Mouse (Mus musculus) urinary bladder, postnatal 36 days (tissue): Measurements from ENCODE around the gene Spns2.

ENCODE experiments used
- DNase-seq, 2 experiments: peaks; one replicate each; pipeline ENCODE4 v3.0.0; 2022; ENCODE audit warnings: low spot score in 2 of 2, mixed read lengths in 1 of 2

The Spns2 gene

GRCm38 (mm10) chr11:72436271-72436670, 53.4 kb downstream of the Spns2 start:
- peak in 1 of 2 experiments; percentile 68 for DNase-seq

- DNase-seq = peak in 1 of 2 experiments; percentile 43
Measured at GRCm38 (mm10) chr11:72435694-72436045, 54.0 kb downstream of the Spns2 start.

- peak in 1 of 2 experiments; percentile 48 for DNase-seq
Measured at GRCm38 (mm10) chr11:72434963-72435693, 54.6 kb downstream of the Spns2 start, which contains the start of gene Ggt6. Gene Ggt6, plus strand, starts transcription at chr11:72435526.

- DNase-seq = peak in 1 of 2 experiments; percentile 0
Measured at GRCm38 (mm10) chr11:72430311-72431068, 59.2 kb downstream of the Spns2 start.

- DNase-seq = peak; percentile 70 to 75
Measured at GRCm38 (mm10) chr11:72429288-72429690, 60.4 kb downstream of the Spns2 start.

GRCm38 (mm10) chr11:72428694-72429093, 61.0 kb downstream of the Spns2 start:
- DNase-seq = peak; percentile 80 to 84

GRCm38 (mm10) chr11:72426884-72427283, 62.8 kb downstream of the Spns2 start:
- DNase-seq = no peak

- DNase-seq = no peak
Measured at GRCm38 (mm10) chr11:72425201-72425600, 64.5 kb downstream of the Spns2 start.

- DNase-seq = no peak
Measured at GRCm38 (mm10) chr11:72423686-72424085, 66.0 kb downstream of the Spns2 start.

- peak in 1 of 2 experiments; percentile 32 for DNase-seq
Measured at GRCm38 (mm10) chr11:72421518-72422278, 68.0 kb downstream of the Spns2 start.

GRCm38 (mm10) chr11:72420460-72421122, 69.1 kb downstream of the Spns2 start:
- DNase-seq = no peak

GRCm38 (mm10) chr11:72419006-72419405, 70.7 kb downstream of the Spns2 start:
- no peak for DNase-seq

GRCm38 (mm10) chr11:72418227-72418626, 71.5 kb downstream of the Spns2 start:
- DNase-seq = no peak

GRCm38 (mm10) chr11:72417376-72417775, 72.3 kb downstream of the Spns2 start:
- no peak for DNase-seq

- no peak for DNase-seq
Measured at GRCm38 (mm10) chr11:72416666-72417065, 73.0 kb downstream of the Spns2 start.

GRCm38 (mm10) chr11:72415155-72415554, 74.5 kb downstream of the Spns2 start:
- no peak for DNase-seq

GRCm38 (mm10) chr11:72413601-72414190, 76.0 kb downstream of the Spns2 start:
- no peak for DNase-seq

- peak in 1 of 2 experiments; percentile 63 for DNase-seq
Measured at GRCm38 (mm10) chr11:72413016-72413415, 76.7 kb downstream of the Spns2 start.

- DNase-seq = no peak
Measured at GRCm38 (mm10) chr11:72411945-72412344, 77.8 kb downstream of the Spns2 start.

GRCm38 (mm10) chr11:72411093-72411921, 78.4 kb downstream of the Spns2 start, which contains the start of gene Smtnl2:
Gene Smtnl2, minus strand, starts transcription at chr11:72411713.
- peak; percentile 80 to 88 for DNase-seq
